Mouse (Mus musculus): ENCODE results near the gene Wdr54. TPM values are rescaled to one million over a fixed set of nuclear protein-coding genes. Genes with fewer than 3 reads are reported as not detected.

Gene Wdr54
- polyA plus RNA-seq, 1 experiment from 2014 or later: 5.3 TPM

GRCm38 (mm10) chr6:83137576-83137950 is 18.6 kb downstream of the Wdr54 start:
- 0% methylated on average over 12 of the region's 12 CpGs for WGBS
- peak overlapping the region; percentile 89 for H3K9ac ChIP-seq (replicated peaks; ENCODE audit: low read depth, low read length)
- no peaks in the 10 kb centered on the region for H3K27me3 ChIP-seq (ENCODE audit: control insufficient read depth, insufficient read depth, low read length)
- no peaks in the 10 kb centered on the region for H3K9me3 ChIP-seq (ENCODE audit: control insufficient read depth, low read depth, low read length)
- H3K4me1 ChIP-seq (ENCODE audit: control insufficient read depth, insufficient read depth, low read length): peaks cover 30% of the 10 kb centered on the region
- ATAC-seq (ENCODE audit: insufficient number of reproducible peaks, insufficient read depth, low FRiP score, low read depth): peak; percentile 80
- H3K4me2 ChIP-seq (replicated peaks; ENCODE audit: low read depth, low read length): peak overlapping the region; percentile 74
- H3K36me3 ChIP-seq (ENCODE audit: control insufficient read depth, insufficient read depth, low read length): no peaks in the 10 kb centered on the region
- peak overlapping the region; percentile 100 for H3K27ac ChIP-seq (ENCODE audit: low read length)
- H3K4me3 ChIP-seq (ENCODE audit: low read depth, low read length): peak overlapping the region; percentile 48

GRCm38 (mm10) chr6:83136881-83137575 is 19.2 kb downstream of the Wdr54 start:
- Histone ChIP-seq H3K36me3 (ENCODE audit: control insufficient read depth, insufficient read depth, low read length) (no peaks in the 10 kb centered on the region), H3K4me1 (ENCODE audit: control insufficient read depth, insufficient read depth, low read length) (peaks cover 25% of the 10 kb centered on the region), H3K4me2 (replicated peaks; ENCODE audit: low read depth, low read length) (peak overlapping the region; percentile 74), H3K27me3 (ENCODE audit: control insufficient read depth, insufficient read depth, low read length) (no peaks in the 10 kb centered on the region), H3K9ac (replicated peaks; ENCODE audit: low read depth, low read length) (peak overlapping the region; percentile 89), H3K4me3 (ENCODE audit: low read depth, low read length) (peak overlapping the region; percentile 48), H3K9me3 (ENCODE audit: control insufficient read depth, low read depth, low read length) (no peaks in the 10 kb centered on the region), H3K27ac (ENCODE audit: low read length) (peak overlapping the region; percentile 100)
- ATAC-seq (ENCODE audit: insufficient number of reproducible peaks, insufficient read depth, low FRiP score, low read depth): peak; percentile 83
- whole genome bisulfite sequencing: 1% methylated on average over 26 of the region's 26 CpGs

GRCm38 (mm10) chr6:83136291-83136880 is 19.8 kb downstream of the Wdr54 start:
- WGBS: 12% methylated on average over 5 of the region's 5 CpGs
- H3K27me3 ChIP-seq (ENCODE audit: control insufficient read depth, insufficient read depth, low read length): no peaks in the 10 kb centered on the region
- peak overlapping the region; percentile 74 for H3K4me2 ChIP-seq (replicated peaks; ENCODE audit: low read depth, low read length)
- peak overlapping the region; percentile 89 for H3K9ac ChIP-seq (replicated peaks; ENCODE audit: low read depth, low read length)
- peaks cover 23% of the 10 kb centered on the region for H3K4me1 ChIP-seq (ENCODE audit: control insufficient read depth, insufficient read depth, low read length)
- peak overlapping the region; percentile 100 for H3K27ac ChIP-seq (ENCODE audit: low read length)
- H3K36me3 ChIP-seq (ENCODE audit: control insufficient read depth, insufficient read depth, low read length): no peaks in the 10 kb centered on the region
- peak overlapping the region; percentile 48 for H3K4me3 ChIP-seq (ENCODE audit: low read depth, low read length)
- no peak for ATAC-seq (ENCODE audit: insufficient number of reproducible peaks, insufficient read depth, low FRiP score, low read depth)
- H3K9me3 ChIP-seq (ENCODE audit: control insufficient read depth, low read depth, low read length): no peaks in the 10 kb centered on the region

- WGBS: 5% methylated on average over 37 of the region's 37 CpGs
- ATAC-seq (ENCODE audit: insufficient number of reproducible peaks, insufficient read depth, low FRiP score, low read depth): no peak
- Histone ChIP-seq H3K36me3 (ENCODE audit: control insufficient read depth, insufficient read depth, low read length) (no peaks in the 10 kb centered on the region), H3K9me3 (ENCODE audit: control insufficient read depth, low read depth, low read length) (no peaks in the 10 kb centered on the region), H3K27ac (ENCODE audit: low read length) (peak overlapping the region; percentile 100; the same call in 1 of the 2 replicates), H3K27me3 (ENCODE audit: control insufficient read depth, insufficient read depth, low read length) (no peaks in the 10 kb centered on the region), H3K4me2 (replicated peaks; ENCODE audit: low read depth, low read length) (peak overlapping the region; percentile 74), H3K4me3 (ENCODE audit: low read depth, low read length) (peak overlapping the region; percentile 48), H3K9ac (replicated peaks; ENCODE audit: low read depth, low read length) (peak overlapping the region; percentile 89; the same call in 1 of the 2 replicates), H3K4me1 (ENCODE audit: control insufficient read depth, insufficient read depth, low read length) (peaks cover 23% of the 10 kb centered on the region)
Observed at GRCm38 (mm10) chr6:83135571-83136161, 20.5 kb downstream of the Wdr54 start.

- Histone ChIP-seq H3K9ac (replicated peaks; ENCODE audit: low read depth, low read length) (peak within 1 kb of the TSS; percentile 89; the same call in 1 of the 2 replicates), H3K4me3 (ENCODE audit: low read depth, low read length) (peak within 1 kb of the TSS; percentile 48), H3K9me3 (ENCODE audit: control insufficient read depth, low read depth, low read length) (no peaks in the 10 kb centered on the region), H3K4me2 (replicated peaks; ENCODE audit: low read depth, low read length) (peak within 1 kb of the TSS; percentile 74), H3K36me3 (ENCODE audit: control insufficient read depth, insufficient read depth, low read length) (no peaks in the 10 kb centered on the region), H3K4me1 (ENCODE audit: control insufficient read depth, insufficient read depth, low read length) (peaks cover 23% of the 10 kb centered on the region), H3K27ac (ENCODE audit: low read length) (peak within 1 kb of the TSS; percentile 100), H3K27me3 (ENCODE audit: control insufficient read depth, insufficient read depth, low read length) (no peaks in the 10 kb centered on the region)
- ATAC-seq (ENCODE audit: insufficient number of reproducible peaks, insufficient read depth, low FRiP score, low read depth): no peak
- WGBS: 65% methylated on average over 7 of the region's 7 CpGs
Observed at GRCm38 (mm10) chr6:83134951-83135513, 21.2 kb downstream of the Wdr54 start, which contains the start of gene Rtkn. TSS of gene Rtkn (plus strand) at chr6:83135463.

- Histone ChIP-seq H3K4me3 (ENCODE audit: low read depth, low read length) (no peak overlapping the region), H3K9me3 (ENCODE audit: control insufficient read depth, low read depth, low read length) (no peaks in the 10 kb centered on the region), H3K4me2 (replicated peaks; ENCODE audit: low read depth, low read length) (no peak overlapping the region), H3K27ac (ENCODE audit: low read length) (no peak overlapping the region), H3K4me1 (ENCODE audit: control insufficient read depth, insufficient read depth, low read length) (peaks cover 23% of the 10 kb centered on the region), H3K27me3 (ENCODE audit: control insufficient read depth, insufficient read depth, low read length) (no peaks in the 10 kb centered on the region), H3K36me3 (ENCODE audit: control insufficient read depth, insufficient read depth, low read length) (no peaks in the 10 kb centered on the region), H3K9ac (replicated peaks; ENCODE audit: low read depth, low read length) (no peak overlapping the region)
- no peak for ATAC-seq (ENCODE audit: insufficient number of reproducible peaks, insufficient read depth, low FRiP score, low read depth)
- 55% methylated on average over 3 of the region's 3 CpGs for WGBS
Observed at GRCm38 (mm10) chr6:83134226-83134625, 22.0 kb downstream of the Wdr54 start.

GRCm38 (mm10) chr6:83132176-83132919 is 23.8 kb downstream of the Wdr54 start:
- 75% methylated on average over 9 of the region's 9 CpGs for WGBS
- ATAC-seq (ENCODE audit: insufficient number of reproducible peaks, insufficient read depth, low FRiP score, low read depth): no peak
- no peaks in the 10 kb centered on the region for H3K9me3 ChIP-seq (ENCODE audit: control insufficient read depth, low read depth, low read length)
- no peak overlapping the region for H3K4me2 ChIP-seq (replicated peaks; ENCODE audit: low read depth, low read length)
- H3K27ac ChIP-seq (ENCODE audit: low read length): peak overlapping the region; percentile 44; the same call in 1 of the 2 replicates
- H3K36me3 ChIP-seq (ENCODE audit: control insufficient read depth, insufficient read depth, low read length): no peaks in the 10 kb centered on the region
- H3K4me1 ChIP-seq (ENCODE audit: control insufficient read depth, insufficient read depth, low read length): peaks cover 16% of the 10 kb centered on the region
- H3K27me3 ChIP-seq (ENCODE audit: control insufficient read depth, insufficient read depth, low read length): no peaks in the 10 kb centered on the region
- H3K4me3 ChIP-seq (ENCODE audit: low read depth, low read length): no peak overlapping the region
- H3K9ac ChIP-seq (replicated peaks; ENCODE audit: low read depth, low read length): no peak overlapping the region
